Mouse (Mus musculus) brain, embryonic 14.5 days (tissue): Measurements from ENCODE around the gene 2010300C02Rik.

Experiments
- CTCF ChIP-seq: fragments of 200-500 bp; IDR thresholded peaks from 2 replicates; pipeline ENCODE4 v1.5.1; 2012; ENCODE audit warnings: inconsistent platforms, mild to moderate bottlenecking, moderate library complexity, borderline replicate concordance; ENCODE audit not compliant: insufficient read depth, insufficient read length; ENCODE audit errors: extremely low read depth
- POLR2A ChIP-seq: fragments of 200-500 bp; IDR thresholded peaks from 2 replicates; pipeline ENCODE4 v1.6.1; 2012; ENCODE audit warnings: mild to moderate bottlenecking, inconsistent platforms, borderline replicate concordance; ENCODE audit not compliant: poor library complexity, insufficient read depth, insufficient read length, severe bottlenecking; ENCODE audit errors: extremely low read depth

- TF ChIP-seq POLR2A (no peak), CTCF (no peak)
Measured at GRCm38 (mm10) chr1:37610242-37610641, 109.6 kb downstream of the 2010300C02Rik start.
